Mouse (Mus musculus) heart, postnatal 14 days (tissue): ENCODE data around the gene Olfr808. TPM values are rescaled to one million over a fixed set of nuclear protein-coding genes. Genes with fewer than 3 reads are reported as not detected.

ENCODE experiments used
- DNase-seq, 2 experiments: peaks; one replicate each; pipeline ENCODE4 v3.0.0; 2021 to 2022
- intact Hi-C: fragments of 180-260 bp; cut with DNase I; formaldehyde crosslinking; loops from one replicate; pipeline ENCODE4 v1.15.1; 2025
- long read RNA-seq, 2 experiments: library from polyadenylated mRNA; stranded (forward); transcript quantifications; one replicate each; pipeline ENCODE4 v2.0.0; 2021
- microRNA-seq, 2 experiments: library from miRNA; unstranded; fragments of <30 nt; microRNA quantifications; one replicate each; pipeline ENCODE4 v1.2.0; 2021 to 2022
- total RNA-seq, 2 experiments: library from RNA; stranded (reverse); gene quantifications; 2 replicates each; pipeline ENCODE4 v1.2.3; 2021

Olfr808 gene
- not detected for total RNA-seq
- long read RNA-seq, experiment 1, result 0 reads
- long read RNA-seq, experiment 2, result 0 reads

GRCm38 (mm10) chr10:129765182-129765581 is at the start of gene Olfr808:
Gene Olfr808, plus strand, starts transcription at chr10:129765482.
- intact Hi-C loops, result no loop called here
- DNase-seq, result no peak

GRCm38 (mm10) chr10:129729275-129729674 is 36.0 kb upstream of the Olfr808 start, which contains the start of gene Olfr805:
Gene Olfr805, minus strand, starts transcription at chr10:129729375.
- DNase-seq, result no peak
- intact Hi-C loops, result no loop called here

- intact Hi-C loops, result no loop called here
- no peak for DNase-seq
Observed at GRCm38 (mm10) chr10:129741821-129742220, 23.5 kb upstream of the Olfr808 start, which contains the start of gene Olfr806. Gene Olfr806, minus strand, starts transcription at chr10:129741921.

- intact Hi-C loops, result no loop called here
- no peak for DNase-seq
Observed at GRCm38 (mm10) chr10:129757693-129758092, 7.6 kb upstream of the Olfr808 start, which contains the start of gene Olfr807. Gene Olfr807, minus strand, starts transcription at chr10:129757793.

- no peak for DNase-seq
- intact Hi-C loops, result no loop called here
Observed at GRCm38 (mm10) chr10:129774338-129774737, 9.1 kb downstream of the Olfr808 start, which contains the start of gene Olfr809. Gene Olfr809, plus strand, starts transcription at chr10:129774638.

GRCm38 (mm10) chr10:129778123-129778522 is 12.8 kb downstream of the Olfr808 start:
- intact Hi-C loops, result no loop called here

GRCm38 (mm10) chr10:129794817-129795216 is 29.5 kb downstream of the Olfr808 start, which contains the start of gene Olfr810:
Gene Olfr810, minus strand, starts transcription at chr10:129794917.
- intact Hi-C loops, result no loop called here
- no peak for DNase-seq

More at GRCm38 (mm10) chr10:129778123-129778522, 12.8 kb downstream of the Olfr808 start:
- DNase-seq, result no peak

- intact Hi-C loops, result no loop called here
- DNase-seq, result no peak
Observed at GRCm38 (mm10) chr10:129804296-129804695, 39.0 kb downstream of the Olfr808 start, which contains the start of gene Olfr811. Gene Olfr811, minus strand, starts transcription at chr10:129804396.

Small RNAs within 50 kb of the gene (microRNA-seq; reads per million reads assigned to microRNA genes)
- gene Gm24485, result 0 reads per million in 2 experiments

Other genes with a start within 250 kb of the Olfr808 start
- gene Olfr791, start 243.7 kb upstream of the Olfr808 start, total RNA-seq, result not detected
- not detected for gene Olfr792, start 226.3 kb upstream of the Olfr808 start, total RNA-seq
- not detected for gene Olfr794, start 197.8 kb upstream of the Olfr808 start, total RNA-seq
- not detected for gene Olfr796, start 152.9 kb upstream of the Olfr808 start, total RNA-seq
- gene Olfr798, start 137.5 kb upstream of the Olfr808 start, total RNA-seq, result not detected
- gene Olfr799, start 128.0 kb upstream of the Olfr808 start, total RNA-seq, result not detected
- not detected for gene Olfr800, start 107.8 kb upstream of the Olfr808 start, total RNA-seq
- not detected for gene Olfr801, start 91.6 kb upstream of the Olfr808 start, total RNA-seq
- not detected for gene Olfr802, start 77.3 kb upstream of the Olfr808 start, total RNA-seq
- gene Olfr803, start 71.2 kb upstream of the Olfr808 start, total RNA-seq, result not detected
- not detected for gene Olfr804, start 62.3 kb upstream of the Olfr808 start, total RNA-seq
- gene Olfr805, start 36.1 kb upstream of the Olfr808 start, total RNA-seq, result not detected
- not detected for gene Olfr806, start 23.6 kb upstream of the Olfr808 start, total RNA-seq
- gene Olfr807, start 7.7 kb upstream of the Olfr808 start, total RNA-seq, result not detected
- not detected for gene Olfr809, start 9.2 kb downstream of the Olfr808 start, total RNA-seq
- gene Olfr810, start 29.4 kb downstream of the Olfr808 start, total RNA-seq, result not detected
- not detected for gene Olfr811, start 38.9 kb downstream of the Olfr808 start, total RNA-seq
- gene Olfr812, start 80.6 kb downstream of the Olfr808 start, total RNA-seq, result not detected
- not detected for gene Olfr813, start 89.9 kb downstream of the Olfr808 start, total RNA-seq
- not detected for gene Olfr814, start 114.4 kb downstream of the Olfr808 start, total RNA-seq
- gene Olfr815, start 140.4 kb downstream of the Olfr808 start, total RNA-seq, result not detected
- not detected for gene Olfr816, start 150.1 kb downstream of the Olfr808 start, total RNA-seq
- gene Olfr818, start 183.6 kb downstream of the Olfr808 start, total RNA-seq, result not detected
- not detected for gene Olfr819, start 201.8 kb downstream of the Olfr808 start, total RNA-seq
- not detected for gene Olfr247, start 210.7 kb downstream of the Olfr808 start, total RNA-seq
- not detected for gene Gm10310, start 219.6 kb downstream of the Olfr808 start, total RNA-seq
- gene Olfr820, start 247.1 kb downstream of the Olfr808 start, total RNA-seq, result not detected